Mouse (Mus musculus) bone marrow macrophage, adult 2 months (primary cell): ENCODE results near the gene Lzts2. TPM values are rescaled to one million over a fixed set of nuclear protein-coding genes. Genes with fewer than 3 reads are reported as not detected.

Experiments
- H3K27ac ChIP-seq: 2 replicates; pipeline ENCODE4 v1.5.1; 2012; ENCODE audit warnings: low read depth, low read length; ENCODE audit not compliant: insufficient read depth
- H3K4me1 ChIP-seq: 2 replicates; pipeline ENCODE4 v1.6.1; 2012; ENCODE audit warnings: low read length; ENCODE audit not compliant: control insufficient read depth, insufficient read depth
- H3K4me3 ChIP-seq: 2 replicates; pipeline ENCODE4 v1.5.1; 2012; ENCODE audit warnings: mild to moderate bottlenecking, low read length, moderate library complexity; ENCODE audit not compliant: insufficient read depth
- CTCF ChIP-seq: IDR thresholded peaks from 2 replicates; pipeline ENCODE4 v1.5.1; 2012; ENCODE audit warnings: low read depth, mild to moderate bottlenecking, low read length, moderate library complexity
- POLR2A ChIP-seq: IDR thresholded peaks from 2 replicates; pipeline ENCODE4 v1.6.1; 2012; ENCODE audit warnings: mild to moderate bottlenecking, low read depth, low read length, borderline replicate concordance
- polyA plus RNA-seq: library from polyadenylated mRNA; stranded (reverse); fragments of >200 nt; gene quantifications from 2 replicates; pipeline ENCODE4 v1.2.4, GENCODE M21; 2012; ENCODE audit not compliant: missing spikeins, insufficient read depth, insufficient read length

Gene Lzts2
- polyA plus RNA-seq, 1 experiment = 3.0 TPM

GRCm38 (mm10) chr19:45002301-45002700 lies 11.9 kb upstream of the Lzts2 start:
- TF ChIP-seq CTCF (peak; percentile 9; the same call in 1 of the 2 replicates), POLR2A (no peak)
- Histone ChIP-seq H3K27ac (no peak overlapping the region), H3K4me1 (peaks cover 4% of the 10 kb centered on the region), H3K4me3 (no peak overlapping the region)

GRCm38 (mm10) chr19:45003740-45004516 lies 10.3 kb upstream of the Lzts2 start:
- TF ChIP-seq POLR2A (no peak), CTCF (no peak)
- H3K4me3 ChIP-seq = no peak overlapping the region

GRCm38 (mm10) chr19:45005444-45005843 lies 8.8 kb upstream of the Lzts2 start, which contains the start of gene Twnk:
Twnk (plus strand) TSS chr19:45005663.
- TF ChIP-seq CTCF (no peak), POLR2A (0 out of 2 replicates have a peak, but pooled peaks have one; percentile 39)
- Histone ChIP-seq H3K4me3 (peak within 1 kb of the TSS; percentile 92), H3K27ac (peak within 1 kb of the TSS; percentile 79), H3K4me1 (peaks cover 10% of the 10 kb centered on the region)

More at GRCm38 (mm10) chr19:45003740-45004516, 10.3 kb upstream of the Lzts2 start:
- Histone ChIP-seq H3K27ac (no peak overlapping the region), H3K4me1 (peaks cover 10% of the 10 kb centered on the region)

- peak within 1 kb of the TSS; percentile 79 for H3K27ac ChIP-seq
- peaks cover 10% of the 10 kb centered on the region for H3K4me1 ChIP-seq
- H3K4me3 ChIP-seq = peak within 1 kb of the TSS; percentile 92
- no peak for TF ChIP-seq CTCF
- no peak for TF ChIP-seq POLR2A
Measured at GRCm38 (mm10) chr19:45005957-45006712, 8.1 kb upstream of the Lzts2 start, which contains the start of gene Mrpl43. Mrpl43 (minus strand) TSS chr19:45006442.

GRCm38 (mm10) chr19:45007021-45007420 lies 7.2 kb upstream of the Lzts2 start:
- H3K4me3 ChIP-seq = peak overlapping the region; percentile 92
- peaks cover 10% of the 10 kb centered on the region for H3K4me1 ChIP-seq
- TF ChIP-seq CTCF (no peak), POLR2A (no peak)
- peak overlapping the region; percentile 79 for H3K27ac ChIP-seq

GRCm38 (mm10) chr19:45007425-45008191 lies 6.6 kb upstream of the Lzts2 start:
- Histone ChIP-seq H3K27ac (peak overlapping the region; percentile 79; the same call in 1 of the 2 replicates), H3K4me3 (peak overlapping the region; percentile 92), H3K4me1 (peaks cover 10% of the 10 kb centered on the region)
- TF ChIP-seq CTCF (no peak), POLR2A (no peak)

GRCm38 (mm10) chr19:45010646-45011045 lies 3.6 kb upstream of the Lzts2 start:
- H3K27ac ChIP-seq = no peak overlapping the region
- peaks cover 18% of the 10 kb centered on the region for H3K4me1 ChIP-seq
- no peak overlapping the region for H3K4me3 ChIP-seq
- TF ChIP-seq POLR2A (no peak), CTCF (no peak)

- no peak overlapping the region for H3K4me3 ChIP-seq
- peaks cover 18% of the 10 kb centered on the region for H3K4me1 ChIP-seq
- H3K27ac ChIP-seq = no peak overlapping the region
- TF ChIP-seq POLR2A (no peak), CTCF (no peak)
Measured at GRCm38 (mm10) chr19:45012219-45012618, 2.0 kb upstream of the Lzts2 start.

- peaks cover 14% of the 10 kb centered on the region for H3K4me1 ChIP-seq
- no peak overlapping the region for H3K27ac ChIP-seq
- TF ChIP-seq CTCF = peak; percentile 11; the same call in 1 of the 2 replicates
- TF ChIP-seq POLR2A = no peak
- no peak overlapping the region for H3K4me3 ChIP-seq
Measured at GRCm38 (mm10) chr19:45012636-45013035, 1.6 kb upstream of the Lzts2 start.

GRCm38 (mm10) chr19:45013581-45014225 lies 511 bp upstream of the Lzts2 start:
- peaks cover 12% of the 10 kb centered on the region for H3K4me1 ChIP-seq
- no peak overlapping the region for H3K27ac ChIP-seq
- no peak for TF ChIP-seq CTCF
- no peak for TF ChIP-seq POLR2A
- H3K4me3 ChIP-seq = no peak overlapping the region
